Mouse (Mus musculus): ENCODE data around the gene Coil.

- TF ChIP-seq POLR2A (IDR thresholded peaks at IDR 0.05; ENCODE audit: borderline replicate concordance, low read depth, low read length) (no peak), CTCF (IDR thresholded peaks at IDR 0.05; ENCODE audit: low read depth, low read length) (no peak)
Observed at GRCm38 (mm10) chr11:89026117-89026516, 56.1 kb downstream of the Coil start.

Data from bone marrow macrophage, adult 2 months (primary cell).